Mouse (Mus musculus) myocyte (in vitro differentiated cells): ENCODE measurements at regions not wholly inside any gene's neighbourhood (a gene's known extent, or its start where the extent isn't known, plus 50 kb on each side); places are given as distances from the start of the nearest gene placed in this dataset.

Experiments
- H3K27me3 ChIP-seq: one replicate; pipeline ENCODE4 v1.6.1; 2011; ENCODE audit not compliant: control insufficient read depth, insufficient read depth, insufficient read length
- H3K36me3 ChIP-seq: one replicate; pipeline ENCODE4 v1.6.1; 2011; ENCODE audit not compliant: control insufficient read depth, insufficient read depth
- H3K4me2 ChIP-seq: one replicate; pipeline ENCODE4 v1.6.1; 2011; ENCODE audit warnings: low read depth, control low read depth
- H3K4me3 ChIP-seq: one replicate; pipeline ENCODE4 v1.5.1; 2011; ENCODE audit warnings: mild to moderate bottlenecking, control low read depth, moderate library complexity
- H3K79me2 ChIP-seq: one replicate; pipeline ENCODE4 v1.6.1; 2011; ENCODE audit not compliant: control insufficient read depth, insufficient read depth
- H3ac ChIP-seq: one replicate; pipeline ENCODE4 v1.6.1; 2011; ENCODE audit not compliant: control insufficient read depth, insufficient read length
- CEBPB ChIP-seq: IDR thresholded peaks from 2 replicates; pipeline ENCODE4 v1.6.1; 2011; ENCODE audit warnings: mild to moderate bottlenecking, moderate library complexity; ENCODE audit not compliant: poor library complexity, insufficient read depth, severe bottlenecking
- E2F4 ChIP-seq: IDR thresholded peaks from one replicate; pipeline ENCODE4 v1.6.1; 2011; ENCODE audit warnings: mild to moderate bottlenecking, control low read depth, moderate library complexity; ENCODE audit not compliant: insufficient read depth
- MAX ChIP-seq: IDR thresholded peaks from one replicate; pipeline ENCODE4 v1.6.1; 2011; ENCODE audit warnings: low read depth, mild to moderate bottlenecking, control low read depth
- MYOD1 ChIP-seq, 3 experiments: IDR thresholded peaks; one replicate each; pipeline ENCODE4 v1.6.1; 2011; ENCODE audit warnings: control low read depth in 2 of 3, low read depth in 2 of 3, mild to moderate bottlenecking in 2 of 3, moderate library complexity in 1 of 3; ENCODE audit not compliant: insufficient read length in 2 of 3, control insufficient read depth in 1 of 3
- MYOG ChIP-seq, 3 experiments: IDR thresholded peaks; one replicate each; pipeline ENCODE4 v1.6.1; 2011; ENCODE audit warnings: control low read depth in 2 of 3, low read depth in 2 of 3, mild to moderate bottlenecking in 2 of 3; ENCODE audit not compliant: insufficient read length in 2 of 3, control insufficient read depth in 1 of 3, insufficient read depth in 1 of 3
- POLR2A ChIP-seq: IDR thresholded peaks from one replicate; pipeline ENCODE4 v1.6.1; 2011; ENCODE audit warnings: low read depth, mild to moderate bottlenecking, control low read depth, moderate library complexity; ENCODE audit not compliant: insufficient read length
- POLR2AphosphoS2 ChIP-seq: IDR thresholded peaks from one replicate; pipeline ENCODE4 v1.6.1; 2011; ENCODE audit warnings: low read depth, control low read depth; ENCODE audit not compliant: insufficient read length
- REST ChIP-seq: IDR thresholded peaks from one replicate; pipeline ENCODE4 v1.6.1; 2011; ENCODE audit warnings: mild to moderate bottlenecking, control low read depth, moderate library complexity; ENCODE audit not compliant: insufficient read depth, insufficient read length
- SRF ChIP-seq: IDR thresholded peaks from one replicate; pipeline ENCODE4 v1.6.1; 2011; ENCODE audit warnings: low read depth; ENCODE audit not compliant: control insufficient read depth, insufficient read length
- TCF12 ChIP-seq: IDR thresholded peaks from one replicate; pipeline ENCODE4 v1.6.1; 2011; ENCODE audit warnings: mild to moderate bottlenecking, control low read depth; ENCODE audit not compliant: poor library complexity, insufficient read depth, severe bottlenecking
- TCF3 ChIP-seq: IDR thresholded peaks from one replicate; pipeline ENCODE4 v1.6.1; 2011; ENCODE audit warnings: low read depth, control low read depth; ENCODE audit not compliant: insufficient read length
- USF1 ChIP-seq: IDR thresholded peaks from one replicate; pipeline ENCODE4 v1.6.1; 2011; ENCODE audit warnings: low read depth, mild to moderate bottlenecking, control low read depth, moderate library complexity

- no peaks in the 10 kb centered on the region for H3K27me3 ChIP-seq
- no peak overlapping the region for H3K4me3 ChIP-seq
- no peak overlapping the region for H3K4me2 ChIP-seq
- H3K36me3 ChIP-seq = no peaks in the 10 kb centered on the region
- no peaks in the 10 kb centered on the region for H3K79me2 ChIP-seq
- no peak for TF ChIP-seq SRF
- TF ChIP-seq CEBPB = no peak
- TF ChIP-seq TCF12 = no peak
- no peak for TF ChIP-seq POLR2AphosphoS2
- no peak for TF ChIP-seq MYOD1 (IDR thresholded peaks at IDR 0.05; ENCODE audit: control insufficient read depth in 1 of 3, insufficient read length in 2 of 3, low read depth in 2 of 3)
- no peak for TF ChIP-seq TCF3
- no peak for TF ChIP-seq USF1
- TF ChIP-seq POLR2A = no peak
- no peak for TF ChIP-seq E2F4
- TF ChIP-seq REST = no peak
- TF ChIP-seq MYOG (IDR thresholded peaks at IDR 0.05; ENCODE audit: control insufficient read depth in 1 of 3, insufficient read depth in 1 of 3, insufficient read length in 2 of 3, low read depth in 2 of 3) = no peak
- no peak for TF ChIP-seq MAX
- no peak overlapping the region for H3ac ChIP-seq
These were observed 122.9 kb upstream of the Magi3 start for GRCm38 (mm10) chr3:104343096-104343495.

DNA sequence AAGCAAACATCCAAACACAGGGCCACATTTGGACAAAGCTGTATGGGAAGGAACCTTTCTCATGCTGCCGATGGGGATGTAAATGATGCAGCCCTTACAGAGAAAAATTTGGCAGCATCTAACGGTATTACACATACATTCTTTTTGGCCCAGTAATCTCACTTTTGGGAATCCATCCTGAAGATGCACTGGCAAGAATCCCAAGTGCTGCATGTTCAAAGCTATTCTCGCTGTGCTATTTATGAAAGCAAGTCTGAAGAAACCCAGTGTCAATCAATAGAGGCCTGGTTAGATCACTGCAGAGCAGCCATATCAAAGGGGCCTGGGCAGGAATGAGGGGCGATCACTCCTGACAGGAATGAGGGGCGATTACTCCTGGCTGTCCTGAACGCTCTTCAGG is 122.0 kb upstream of the Magi3 start:
- Histone ChIP-seq H3K4me3 (no peak overlapping the region), H3K36me3 (no peaks in the 10 kb centered on the region), H3K27me3 (no peaks in the 10 kb centered on the region), H3K79me2 (no peaks in the 10 kb centered on the region), H3ac (no peak overlapping the region), H3K4me2 (no peak overlapping the region)
- TF ChIP-seq TCF3 = no peak
- no peak for TF ChIP-seq MAX
- no peak for TF ChIP-seq USF1
- no peak for TF ChIP-seq POLR2A
- TF ChIP-seq REST = no peak
- no peak for TF ChIP-seq SRF
- no peak for TF ChIP-seq MYOG (IDR thresholded peaks at IDR 0.05; ENCODE audit: control insufficient read depth in 1 of 3, insufficient read depth in 1 of 3, insufficient read length in 2 of 3, low read depth in 2 of 3)
- TF ChIP-seq CEBPB = no peak

DNA sequence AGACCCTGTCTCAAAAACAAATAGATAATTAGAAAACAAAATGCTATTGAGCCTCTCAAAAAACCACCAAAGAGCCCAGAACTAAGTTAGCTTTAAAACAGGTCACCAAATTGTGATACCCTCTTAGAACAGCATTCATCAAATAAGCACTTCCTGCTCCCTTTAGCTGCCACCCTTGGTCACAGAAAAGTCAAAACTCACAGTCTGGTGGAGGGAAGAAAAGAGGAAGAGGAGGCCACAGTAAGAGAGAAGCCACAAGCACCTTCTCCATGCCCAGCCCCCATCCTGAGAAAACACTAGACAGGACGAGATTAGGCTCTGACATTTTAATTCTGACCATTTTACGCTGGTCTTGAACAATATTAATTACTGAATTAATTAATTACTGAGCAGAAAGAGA is 120.2 kb upstream of the Magi3 start:
- H3K4me3 ChIP-seq = no peak overlapping the region
- H3K79me2 ChIP-seq = no peaks in the 10 kb centered on the region
- no peak overlapping the region for H3ac ChIP-seq
- no peak for TF ChIP-seq POLR2A
- no peaks in the 10 kb centered on the region for H3K36me3 ChIP-seq
- no peaks in the 10 kb centered on the region for H3K27me3 ChIP-seq
- no peak overlapping the region for H3K4me2 ChIP-seq

DNA sequence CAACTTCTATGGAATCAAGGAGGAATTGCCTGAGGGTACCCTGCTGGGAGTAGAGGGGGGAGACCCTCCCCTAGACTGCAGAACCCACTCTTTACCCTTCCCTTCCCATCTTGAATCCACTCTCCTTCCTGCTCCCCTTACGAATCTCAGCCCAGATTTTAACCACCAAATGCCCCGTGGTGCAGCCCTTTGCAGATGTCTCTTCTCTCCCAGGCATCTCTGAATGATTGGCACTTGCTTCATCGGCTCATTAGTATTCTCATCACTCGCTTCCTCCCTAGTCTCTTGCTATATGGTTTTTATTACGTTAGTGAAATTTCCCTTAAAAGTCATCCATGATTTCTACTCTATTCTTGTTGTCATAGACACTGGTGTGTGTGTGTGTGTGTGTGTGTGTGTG is 116.7 kb upstream of the Magi3 start:
- H3K79me2 ChIP-seq = no peaks in the 10 kb centered on the region
- no peaks in the 10 kb centered on the region for H3K27me3 ChIP-seq
- no peaks in the 10 kb centered on the region for H3K36me3 ChIP-seq
- H3ac ChIP-seq = no peak overlapping the region
- H3K4me2 ChIP-seq = no peak overlapping the region
- no peak for TF ChIP-seq E2F4
- TF ChIP-seq SRF = no peak
- TF ChIP-seq MYOD1 (IDR thresholded peaks at IDR 0.05; ENCODE audit: control insufficient read depth in 1 of 3, insufficient read length in 2 of 3, low read depth in 2 of 3) = no peak
- TF ChIP-seq POLR2A = no peak
- TF ChIP-seq MYOG (IDR thresholded peaks at IDR 0.05; ENCODE audit: control insufficient read depth in 1 of 3, insufficient read depth in 1 of 3, insufficient read length in 2 of 3, low read depth in 2 of 3) = no peak
- no peak for TF ChIP-seq POLR2AphosphoS2
- no peak for TF ChIP-seq TCF3
- no peak for TF ChIP-seq MAX
- no peak overlapping the region for H3K4me3 ChIP-seq

- TF ChIP-seq MYOG (IDR thresholded peaks at IDR 0.05; ENCODE audit: control insufficient read depth in 1 of 3, insufficient read depth in 1 of 3, insufficient read length in 2 of 3, low read depth in 2 of 3) = no peak
- TF ChIP-seq TCF12 = no peak
- TF ChIP-seq MAX = no peak
- no peak for TF ChIP-seq SRF
- TF ChIP-seq USF1 = no peak
- TF ChIP-seq E2F4 = no peak
- no peak for TF ChIP-seq CEBPB
- no peak for TF ChIP-seq REST
- TF ChIP-seq POLR2A = no peak
- no peak for TF ChIP-seq TCF3
- TF ChIP-seq MYOD1 (IDR thresholded peaks at IDR 0.05; ENCODE audit: control insufficient read depth in 1 of 3, insufficient read length in 2 of 3, low read depth in 2 of 3) = no peak
- TF ChIP-seq POLR2AphosphoS2 = no peak
- Histone ChIP-seq H3K4me2 (no peak overlapping the region), H3K27me3 (no peaks in the 10 kb centered on the region), H3K4me3 (no peak overlapping the region), H3ac (no peak overlapping the region), H3K36me3 (no peaks in the 10 kb centered on the region), H3K79me2 (no peaks in the 10 kb centered on the region)
These were observed 116.1 kb upstream of the Magi3 start for GRCm38 (mm10) chr3:104336308-104336707.
